Mouse (Mus musculus): Measurements from ENCODE around the gene Rab33a. TPM values are rescaled to one million over a fixed set of nuclear protein-coding genes. Genes with fewer than 3 reads are reported as not detected.
A peak's percentile ranks its signal among the peaks of the same experiment; 100 is the strongest.

The Rab33a gene
- polyA plus RNA-seq, 1 experiment from 2014 or later: 22.9 TPM

- Histone ChIP-seq H3K27me3 (ENCODE audit: control insufficient read depth, insufficient read depth, low read length) (no peaks in the 10 kb centered on the region), H3K4me2 (ENCODE audit: low read depth, low read length, severe bottlenecking) (no peak overlapping the region), H3K36me3 (ENCODE audit: control insufficient read depth, insufficient read depth, low read length) (no peaks in the 10 kb centered on the region), H3K4me3 (ENCODE audit: low read depth, low read length) (no peak overlapping the region), H3K27ac (ENCODE audit: low read depth, low read length) (no peak overlapping the region), H3K4me1 (replicated peaks; ENCODE audit: control insufficient read depth, insufficient read depth, low read length) (no peaks in the 10 kb centered on the region), H3K9ac (ENCODE audit: low read length) (no peak overlapping the region), H3K9me3 (ENCODE audit: control insufficient read depth, low read length) (no peaks in the 10 kb centered on the region)
- no peak for DNase-seq (ENCODE audit: low spot score)
- ATAC-seq (replicated peaks; ENCODE audit: low FRiP score): no peak
- WGBS: 78% methylated on average over 3 of the region's 3 CpGs
Measured at GRCm38 (mm10) chrX:48521651-48522050, 2.6 kb downstream of the Rab33a start.

- Histone ChIP-seq H3K27me3 (ENCODE audit: control insufficient read depth, insufficient read depth, low read length) (no peaks in the 10 kb centered on the region), H3K27ac (ENCODE audit: low read depth, low read length) (no peak overlapping the region), H3K4me3 (ENCODE audit: low read depth, low read length) (no peak overlapping the region), H3K4me2 (ENCODE audit: low read depth, low read length, severe bottlenecking) (no peak overlapping the region), H3K4me1 (replicated peaks; ENCODE audit: control insufficient read depth, insufficient read depth, low read length) (no peaks in the 10 kb centered on the region), H3K36me3 (ENCODE audit: control insufficient read depth, insufficient read depth, low read length) (no peaks in the 10 kb centered on the region), H3K9me3 (ENCODE audit: control insufficient read depth, low read length) (no peaks in the 10 kb centered on the region), H3K9ac (ENCODE audit: low read length) (no peak overlapping the region)
- DNase-seq (ENCODE audit: low spot score): no peak
- ATAC-seq (replicated peaks; ENCODE audit: low FRiP score): no peak
- WGBS: 66% methylated on average over 3 of the region's 3 CpGs
Measured at GRCm38 (mm10) chrX:48523512-48523911, 4.4 kb downstream of the Rab33a start.

GRCm38 (mm10) chrX:48525332-48525731, 6.2 kb downstream of the Rab33a start:
- Histone ChIP-seq H3K27ac (ENCODE audit: low read depth, low read length) (no peak overlapping the region), H3K9me3 (ENCODE audit: control insufficient read depth, low read length) (no peaks in the 10 kb centered on the region), H3K4me2 (ENCODE audit: low read depth, low read length, severe bottlenecking) (no peak overlapping the region), H3K4me1 (replicated peaks; ENCODE audit: control insufficient read depth, insufficient read depth, low read length) (no peaks in the 10 kb centered on the region), H3K36me3 (ENCODE audit: control insufficient read depth, insufficient read depth, low read length) (no peaks in the 10 kb centered on the region), H3K27me3 (ENCODE audit: control insufficient read depth, insufficient read depth, low read length) (no peaks in the 10 kb centered on the region), H3K9ac (ENCODE audit: low read length) (no peak overlapping the region), H3K4me3 (ENCODE audit: low read depth, low read length) (no peak overlapping the region)
- DNase-seq (ENCODE audit: low spot score): no peak
- no peak for ATAC-seq (replicated peaks; ENCODE audit: low FRiP score)
- 56% methylated on average over 1 of the region's 1 CpGs for WGBS

GRCm38 (mm10) chrX:48525866-48526265, 6.8 kb downstream of the Rab33a start:
- Histone ChIP-seq H3K27ac (ENCODE audit: low read depth, low read length) (no peak overlapping the region), H3K4me2 (ENCODE audit: low read depth, low read length, severe bottlenecking) (no peak overlapping the region), H3K4me1 (replicated peaks; ENCODE audit: control insufficient read depth, insufficient read depth, low read length) (no peaks in the 10 kb centered on the region), H3K36me3 (ENCODE audit: control insufficient read depth, insufficient read depth, low read length) (no peaks in the 10 kb centered on the region), H3K9ac (ENCODE audit: low read length) (no peak overlapping the region), H3K4me3 (ENCODE audit: low read depth, low read length) (no peak overlapping the region), H3K9me3 (ENCODE audit: control insufficient read depth, low read length) (no peaks in the 10 kb centered on the region), H3K27me3 (ENCODE audit: control insufficient read depth, insufficient read depth, low read length) (no peaks in the 10 kb centered on the region)
- ATAC-seq (replicated peaks; ENCODE audit: low FRiP score) (no peak), DNase-seq (ENCODE audit: low spot score) (no peak)
- 75% methylated on average over 8 of the region's 8 CpGs for whole genome bisulfite sequencing

- no peaks in the 10 kb centered on the region for H3K36me3 ChIP-seq (ENCODE audit: control insufficient read depth, insufficient read depth, low read length)
Measured at GRCm38 (mm10) chrX:48526435-48526834, 7.3 kb downstream of the Rab33a start.

GRCm38 (mm10) chrX:48532175-48532574, 13.1 kb downstream of the Rab33a start:
- no peaks in the 10 kb centered on the region for H3K27me3 ChIP-seq (ENCODE audit: control insufficient read depth, insufficient read depth, low read length)
- ATAC-seq (replicated peaks; ENCODE audit: low FRiP score): no peak
- H3K4me1 ChIP-seq (replicated peaks; ENCODE audit: control insufficient read depth, insufficient read depth, low read length): no peaks in the 10 kb centered on the region
- H3K27ac ChIP-seq (ENCODE audit: low read depth, low read length): no peak overlapping the region
- H3K4me3 ChIP-seq (ENCODE audit: low read depth, low read length): no peak overlapping the region
- H3K9me3 ChIP-seq (ENCODE audit: control insufficient read depth, low read length): no peaks in the 10 kb centered on the region
- WGBS: 29% methylated on average over 3 of the region's 3 CpGs
- peak; percentile 80 for DNase-seq (ENCODE audit: low spot score)
- no peak overlapping the region for H3K9ac ChIP-seq (ENCODE audit: low read length)
- H3K36me3 ChIP-seq (ENCODE audit: control insufficient read depth, insufficient read depth, low read length): no peaks in the 10 kb centered on the region
- H3K4me2 ChIP-seq (ENCODE audit: low read depth, low read length, severe bottlenecking): no peak overlapping the region

More at GRCm38 (mm10) chrX:48526435-48526834, 7.3 kb downstream of the Rab33a start:
- H3K4me2 ChIP-seq (ENCODE audit: low read depth, low read length, severe bottlenecking): no peak overlapping the region
- ATAC-seq (replicated peaks; ENCODE audit: low FRiP score) (no peak), DNase-seq (ENCODE audit: low spot score) (no peak)
- no peaks in the 10 kb centered on the region for H3K27me3 ChIP-seq (ENCODE audit: control insufficient read depth, insufficient read depth, low read length)
- no peaks in the 10 kb centered on the region for H3K9me3 ChIP-seq (ENCODE audit: control insufficient read depth, low read length)
- 71% methylated on average over 2 of the region's 3 CpGs for WGBS
- no peak overlapping the region for H3K4me3 ChIP-seq (ENCODE audit: low read depth, low read length)
- no peak overlapping the region for H3K27ac ChIP-seq (ENCODE audit: low read depth, low read length)
- H3K4me1 ChIP-seq (replicated peaks; ENCODE audit: control insufficient read depth, insufficient read depth, low read length): no peaks in the 10 kb centered on the region
- no peak overlapping the region for H3K9ac ChIP-seq (ENCODE audit: low read length)

Other genes with a start within 250 kb of the Rab33a start
- gene Bcorl1, start 177.9 kb upstream of the Rab33a start, polyA plus RNA-seq (2014; fragmentation: Nextera tagmentation; extraction: Ambion mirVana): 7.9 and 8.1 TPM in 2 replicates
- gene Elf4, start 56.2 kb upstream of the Rab33a start, polyA plus RNA-seq (2014; fragmentation: Nextera tagmentation; extraction: Ambion mirVana): 2.7 and 3.2 TPM in 2 replicates
- gene Aifm1, start 5.7 kb upstream of the Rab33a start, polyA plus RNA-seq (2014; fragmentation: Nextera tagmentation; extraction: Ambion mirVana): 80.7 and 83.6 TPM in 2 replicates
- 19.4 and 25.1 TPM in 2 replicates for gene Zfp280c, start 75.2 kb downstream of the Rab33a start, polyA plus RNA-seq (2014; fragmentation: Nextera tagmentation; extraction: Ambion mirVana)
- 24.6 and 26.4 TPM in 2 replicates for gene Slc25a14, start 104.1 kb downstream of the Rab33a start, polyA plus RNA-seq (2014; fragmentation: Nextera tagmentation; extraction: Ambion mirVana)
- not detected in 2 replicates for gene Gpr119, start 155.2 kb downstream of the Rab33a start, polyA plus RNA-seq (2014; fragmentation: Nextera tagmentation; extraction: Ambion mirVana)
- 25.4 and 26.4 TPM in 2 replicates for gene Rbmx2, start 175.7 kb downstream of the Rab33a start, polyA plus RNA-seq (2014; fragmentation: Nextera tagmentation; extraction: Ambion mirVana)